Mouse (Mus musculus): ENCODE results near the gene Farsa. TPM values are rescaled to one million over a fixed set of nuclear protein-coding genes. Genes with fewer than 3 reads are reported as not detected.
A peak's percentile ranks its signal among the peaks of the same experiment; 100 is the strongest.

Farsa gene
- polyA plus RNA-seq, 1 experiment from 2014 or later: 54.5 TPM

GRCm38 (mm10) chr8:84846722-84847572, 9.8 kb upstream of the Farsa start, which contains the start of gene Calr:
Gene Calr (minus strand): TSS chr8:84846934.
- no peaks in the 10 kb centered on the region for H3K27me3 ChIP-seq (ENCODE audit: control insufficient read depth, insufficient read depth, low read length)
- peak within 1 kb of the TSS; percentile 97 for H3K4me3 ChIP-seq (ENCODE audit: low read depth, low read length)
- no peaks in the 10 kb centered on the region for H3K9me3 ChIP-seq (replicated peaks; ENCODE audit: control insufficient read depth, low read length)
- peaks cover 23% of the 10 kb centered on the region for H3K36me3 ChIP-seq (ENCODE audit: control insufficient read depth, insufficient read depth, low read length)
- peak within 1 kb of the TSS; percentile 85 for H3K27ac ChIP-seq (ENCODE audit: low read depth, low read length)
- H3K9ac ChIP-seq (ENCODE audit: low read depth, low read length): peak within 1 kb of the TSS; percentile 99
- peaks cover 28% of the 10 kb centered on the region for H3K4me1 ChIP-seq (ENCODE audit: control insufficient read depth, insufficient read depth, low read length)
- H3K4me2 ChIP-seq: peak within 1 kb of the TSS; percentile 79
- under 1% methylated on average over 55 of the region's 55 CpGs for WGBS (ENCODE audit: insufficient replicate concordance)
- ATAC-seq (replicated peaks; ENCODE audit: insufficient number of reproducible peaks, low FRiP score, low TSS enrichment): peak; percentile 99

GRCm38 (mm10) chr8:84847684-84848435, 8.9 kb upstream of the Farsa start:
- 42% methylated on average over 6 of the region's 6 CpGs for WGBS (ENCODE audit: insufficient replicate concordance)
- no peaks in the 10 kb centered on the region for H3K9me3 ChIP-seq (replicated peaks; ENCODE audit: control insufficient read depth, low read length)
- H3K4me1 ChIP-seq (ENCODE audit: control insufficient read depth, insufficient read depth, low read length): peaks cover 22% of the 10 kb centered on the region
- H3K4me2 ChIP-seq: peak overlapping the region; percentile 79
- H3K27ac ChIP-seq (ENCODE audit: low read depth, low read length): peak overlapping the region; percentile 85
- peak overlapping the region; percentile 84 for H3K9ac ChIP-seq (ENCODE audit: low read depth, low read length)
- no peak for ATAC-seq (replicated peaks; ENCODE audit: insufficient number of reproducible peaks, low FRiP score, low TSS enrichment)
- peaks cover 17% of the 10 kb centered on the region for H3K36me3 ChIP-seq (ENCODE audit: control insufficient read depth, insufficient read depth, low read length)
- H3K4me3 ChIP-seq (ENCODE audit: low read depth, low read length): peak overlapping the region; percentile 97
- H3K27me3 ChIP-seq (ENCODE audit: control insufficient read depth, insufficient read depth, low read length): no peaks in the 10 kb centered on the region

- no peaks in the 10 kb centered on the region for H3K9me3 ChIP-seq (replicated peaks; ENCODE audit: control insufficient read depth, low read length)
- no peak overlapping the region; the same call in 1 of the 2 replicates for H3K4me2 ChIP-seq
- WGBS (ENCODE audit: insufficient replicate concordance): 87% methylated on average over 3 of the region's 3 CpGs
These were observed 355 bp upstream of the Farsa start for GRCm38 (mm10) chr8:84856434-84856833.

GRCm38 (mm10) chr8:84871376-84872308, 14.9 kb downstream of the Farsa start, which contains the start of gene Syce2:
Gene Syce2 (plus strand): TSS chr8:84872111.
- peaks cover 7% of the 10 kb centered on the region for H3K36me3 ChIP-seq (ENCODE audit: control insufficient read depth, insufficient read depth, low read length)
- H3K27ac ChIP-seq (ENCODE audit: low read depth, low read length): no peak within 1 kb of the TSS
- peak within 1 kb of the TSS; percentile 49 for H3K4me3 ChIP-seq (ENCODE audit: low read depth, low read length)
- no peaks in the 10 kb centered on the region for H3K9me3 ChIP-seq (replicated peaks; ENCODE audit: control insufficient read depth, low read length)
- WGBS (ENCODE audit: insufficient replicate concordance): 12% methylated on average over 46 of the region's 46 CpGs
- peak within 1 kb of the TSS; percentile 68 for H3K9ac ChIP-seq (ENCODE audit: low read depth, low read length)
- H3K4me2 ChIP-seq: peak within 1 kb of the TSS; percentile 98
- peaks cover 14% of the 10 kb centered on the region for H3K4me1 ChIP-seq (ENCODE audit: control insufficient read depth, insufficient read depth, low read length)
- H3K27me3 ChIP-seq (ENCODE audit: control insufficient read depth, insufficient read depth, low read length): peaks cover 6% of the 10 kb centered on the region
- peak; percentile 57 for ATAC-seq (replicated peaks; ENCODE audit: insufficient number of reproducible peaks, low FRiP score, low TSS enrichment)

More at GRCm38 (mm10) chr8:84856434-84856833, 355 bp upstream of the Farsa start:
- H3K4me1 ChIP-seq (ENCODE audit: control insufficient read depth, insufficient read depth, low read length): peaks cover 9% of the 10 kb centered on the region
- H3K4me3 ChIP-seq (ENCODE audit: low read depth, low read length): peak overlapping the region; percentile 97
- peaks cover 10% of the 10 kb centered on the region for H3K36me3 ChIP-seq (ENCODE audit: control insufficient read depth, insufficient read depth, low read length)
- H3K27ac ChIP-seq (ENCODE audit: low read depth, low read length): no peak overlapping the region
- no peak; the same call in 1 of the 2 replicates for ATAC-seq (replicated peaks; ENCODE audit: insufficient number of reproducible peaks, low FRiP score, low TSS enrichment)
- H3K27me3 ChIP-seq (ENCODE audit: control insufficient read depth, insufficient read depth, low read length): no peaks in the 10 kb centered on the region
- no peak overlapping the region for H3K9ac ChIP-seq (ENCODE audit: low read depth, low read length)

DNA sequence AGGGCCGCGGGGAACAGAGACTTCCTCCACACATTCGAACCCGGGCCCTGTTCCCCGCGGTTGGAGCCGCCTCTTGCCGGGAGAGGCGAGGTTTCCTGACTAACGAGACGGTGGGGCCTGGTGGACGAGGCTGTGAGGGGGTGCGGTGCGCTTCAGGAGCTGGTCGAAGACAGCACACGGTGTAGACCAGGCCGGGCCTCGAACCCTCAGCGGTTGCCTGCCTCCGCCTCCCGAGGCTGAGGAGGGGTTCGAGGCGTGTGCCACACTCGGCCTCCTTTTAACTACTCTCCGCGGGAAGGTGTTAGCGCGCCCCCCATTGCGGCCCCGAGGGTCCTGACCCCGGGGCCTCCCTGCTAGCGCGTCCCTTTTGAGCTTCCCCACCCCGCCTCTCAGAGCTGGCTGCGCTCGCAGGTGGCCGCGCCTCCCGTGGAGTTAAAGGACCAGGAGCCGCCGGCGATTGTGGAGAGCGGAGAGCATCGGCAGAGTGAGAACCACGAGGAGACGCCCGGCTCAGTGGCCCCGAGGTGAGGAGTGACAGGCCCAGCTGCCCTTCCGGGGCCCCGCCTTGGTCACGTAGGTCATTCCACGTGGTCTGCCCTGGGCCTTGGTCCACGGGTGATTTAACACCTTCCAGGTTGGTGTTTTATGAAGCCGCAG, 15.6 kb downstream of the Farsa start:
- Histone ChIP-seq H3K4me1 (ENCODE audit: control insufficient read depth, insufficient read depth, low read length) (peaks cover 14% of the 10 kb centered on the region), H3K4me3 (ENCODE audit: low read depth, low read length) (peak overlapping the region; percentile 49), H3K27me3 (ENCODE audit: control insufficient read depth, insufficient read depth, low read length) (peaks cover 6% of the 10 kb centered on the region), H3K36me3 (ENCODE audit: control insufficient read depth, insufficient read depth, low read length) (peaks cover 5% of the 10 kb centered on the region), H3K9ac (ENCODE audit: low read depth, low read length) (peak overlapping the region; percentile 68), H3K27ac (ENCODE audit: low read depth, low read length) (no peak overlapping the region), H3K4me2 (peak overlapping the region; percentile 98), H3K9me3 (replicated peaks; ENCODE audit: control insufficient read depth, low read length) (no peaks in the 10 kb centered on the region)
- ATAC-seq (replicated peaks; ENCODE audit: insufficient number of reproducible peaks, low FRiP score, low TSS enrichment): peak; percentile 51
- WGBS (ENCODE audit: insufficient replicate concordance): 2% methylated on average over 53 of the region's 54 CpGs

GRCm38 (mm10) chr8:84873016-84873415, 16.2 kb downstream of the Farsa start:
- Histone ChIP-seq H3K36me3 (ENCODE audit: control insufficient read depth, insufficient read depth, low read length) (peaks cover 3% of the 10 kb centered on the region; the same call in 1 of the 2 replicates), H3K27me3 (ENCODE audit: control insufficient read depth, insufficient read depth, low read length) (peaks cover 6% of the 10 kb centered on the region), H3K27ac (ENCODE audit: low read depth, low read length) (no peak overlapping the region), H3K4me3 (ENCODE audit: low read depth, low read length) (peak overlapping the region; percentile 49), H3K4me2 (peak overlapping the region; percentile 98), H3K4me1 (ENCODE audit: control insufficient read depth, insufficient read depth, low read length) (peaks cover 14% of the 10 kb centered on the region), H3K9me3 (replicated peaks; ENCODE audit: control insufficient read depth, low read length) (no peaks in the 10 kb centered on the region), H3K9ac (ENCODE audit: low read depth, low read length) (peak overlapping the region; percentile 68; the same call in 1 of the 2 replicates)
- WGBS (ENCODE audit: insufficient replicate concordance): 57% methylated on average over 4 of the region's 4 CpGs
- no peak for ATAC-seq (replicated peaks; ENCODE audit: insufficient number of reproducible peaks, low FRiP score, low TSS enrichment)

DNA sequence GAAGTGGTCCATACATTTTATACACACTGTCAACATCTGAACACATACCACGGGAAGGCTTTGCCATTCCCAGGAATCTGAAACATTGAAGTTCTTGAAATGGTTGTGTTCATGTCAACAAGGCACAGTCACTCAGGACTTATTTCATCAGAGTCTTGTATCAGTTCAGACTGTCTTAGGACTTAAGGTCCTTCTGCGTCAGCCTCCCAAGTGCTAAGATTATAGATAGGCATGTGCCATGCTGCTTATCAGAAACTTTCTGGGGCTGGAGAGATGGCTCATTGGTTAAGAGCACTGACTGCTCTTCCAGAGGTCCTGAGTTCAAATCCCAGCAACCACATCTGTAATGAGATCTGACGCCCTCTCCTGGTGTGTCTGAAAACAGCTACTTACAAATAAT, 17.6 kb downstream of the Farsa start:
- no peak overlapping the region for H3K27ac ChIP-seq (ENCODE audit: low read depth, low read length)
- 76% methylated on average over 3 of the region's 3 CpGs for WGBS (ENCODE audit: insufficient replicate concordance)
- H3K9ac ChIP-seq (ENCODE audit: low read depth, low read length): no peak overlapping the region
- no peak overlapping the region for H3K4me2 ChIP-seq
- no peak overlapping the region for H3K4me3 ChIP-seq (ENCODE audit: low read depth, low read length)
- no peak for ATAC-seq (replicated peaks; ENCODE audit: insufficient number of reproducible peaks, low FRiP score, low TSS enrichment)
- H3K4me1 ChIP-seq (ENCODE audit: control insufficient read depth, insufficient read depth, low read length): peaks cover 14% of the 10 kb centered on the region
- no peaks in the 10 kb centered on the region for H3K9me3 ChIP-seq (replicated peaks; ENCODE audit: control insufficient read depth, low read length)
- no peaks in the 10 kb centered on the region for H3K36me3 ChIP-seq (ENCODE audit: control insufficient read depth, insufficient read depth, low read length)
- H3K27me3 ChIP-seq (ENCODE audit: control insufficient read depth, insufficient read depth, low read length): peaks cover 6% of the 10 kb centered on the region
